Mouse (Mus musculus) liver, adult 2 months (tissue): ENCODE measurements at regions not wholly inside any gene's neighbourhood (a gene's known extent, or its start where the extent isn't known, plus 50 kb on each side); places are given as distances from the start of the nearest gene placed in this dataset.
"Not testable (repeated sequence)": the region's sequence is repeated elsewhere in the genome, so short reads cannot be mapped to it uniquely, and the experiment has no call there.

Source experiments
- DNase-seq: peaks from one replicate; pipeline ENCODE4 v3.0.0-alpha.2; 2011; ENCODE audit warnings: low read depth, low spot score; ENCODE audit errors: extremely low read depth
- H3K27ac ChIP-seq: fragments of 200-500 bp; replicated peaks from 2 replicates; pipeline ENCODE4 v1.5.1; 2012; ENCODE audit warnings: low read depth, mild to moderate bottlenecking, control low read depth, inconsistent platforms, low read length; ENCODE audit not compliant: insufficient read depth
- H3K27me3 ChIP-seq: fragments of 200-500 bp; 2 replicates; pipeline ENCODE4 v1.6.1; 2012; ENCODE audit warnings: mild to moderate bottlenecking, moderate library complexity, low read length, inconsistent platforms; ENCODE audit not compliant: control insufficient read depth, insufficient read depth
- H3K36me3 ChIP-seq: fragments of 200-500 bp; 2 replicates; pipeline ENCODE4 v1.6.1; 2012; ENCODE audit warnings: low read length, inconsistent platforms; ENCODE audit not compliant: control insufficient read depth, insufficient read depth
- H3K4me1 ChIP-seq: fragments of 200-500 bp; 2 replicates; pipeline ENCODE4 v1.6.1; 2011; ENCODE audit warnings: low read length; ENCODE audit not compliant: control insufficient read depth, insufficient read depth
- H3K4me3 ChIP-seq: fragments of 200-500 bp; 2 replicates; pipeline ENCODE4 v1.5.1; 2011; ENCODE audit warnings: low read depth, mild to moderate bottlenecking, control low read depth, low read length, moderate library complexity; ENCODE audit not compliant: insufficient read depth
- H3K79me2 ChIP-seq: fragments of 200-500 bp; 2 replicates; pipeline ENCODE4 v1.6.1; 2012; ENCODE audit warnings: inconsistent platforms, mild to moderate bottlenecking, low read length, moderate library complexity; ENCODE audit not compliant: control insufficient read depth, insufficient read depth
- H3K9ac ChIP-seq: fragments of 200-500 bp; 2 replicates; pipeline ENCODE4 v1.6.1; 2012; ENCODE audit warnings: low read depth, mild to moderate bottlenecking, control low read depth, inconsistent platforms, low read length
- CTCF ChIP-seq: fragments of 200-500 bp; IDR thresholded peaks from 2 replicates; pipeline ENCODE4 v1.5.1; 2011; ENCODE audit warnings: low read depth, low read length, control low read depth
- POLR2A ChIP-seq: fragments of 200-500 bp; IDR thresholded peaks from 2 replicates; pipeline ENCODE4 v1.6.1; 2011; ENCODE audit warnings: low read length, control low read depth; ENCODE audit not compliant: insufficient read depth; ENCODE audit errors: extremely low read depth
- WGBS: fragments of 180-500 bp; shearing (Covaris S2); methylation state at CpG from one replicate; pipeline ENCODE4 v1.1.7; 2018; 5-methylcytosine and 5-hydroxymethylcytosine counted together

- no peak for DNase-seq
- no peaks in the 10 kb centered on the region for H3K36me3 ChIP-seq
- no peak overlapping the region for H3K4me3 ChIP-seq
- H3K9ac ChIP-seq, result no peak overlapping the region
- WGBS, result 90% methylated on average over 1 of the region's 1 CpGs
- no peak overlapping the region for H3K27ac ChIP-seq
- no peaks in the 10 kb centered on the region for H3K27me3 ChIP-seq
- H3K79me2 ChIP-seq, result no peaks in the 10 kb centered on the region
- H3K4me1 ChIP-seq, result no peaks in the 10 kb centered on the region
- TF ChIP-seq POLR2A (no peak), CTCF (no peak)
These were observed 168.5 kb upstream of the Pgr start for GRCm38 (mm10) chr9:8731141-8731540.

DNA sequence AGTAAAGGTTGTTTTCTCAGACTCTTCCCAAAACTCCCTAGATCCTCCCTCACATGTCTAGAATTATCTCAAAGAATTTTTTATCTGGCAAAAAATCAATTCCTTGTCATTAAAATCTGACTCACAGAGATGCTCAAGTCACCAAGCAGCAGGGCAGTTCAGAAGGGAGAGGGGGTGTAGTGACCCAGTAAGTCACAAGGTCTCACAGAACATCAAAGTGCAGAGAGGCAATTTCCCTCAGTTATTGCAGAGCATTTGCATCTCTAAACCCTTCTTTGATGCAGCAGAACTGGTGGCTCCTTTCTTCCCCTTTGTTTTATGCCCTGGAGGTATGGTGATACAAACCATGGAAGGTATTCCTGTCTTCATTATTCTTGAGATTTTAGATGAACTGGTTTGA is 166.1 kb upstream of the Pgr start:
- Histone ChIP-seq H3K27ac (no peak overlapping the region), H3K79me2 (no peaks in the 10 kb centered on the region), H3K27me3 (no peaks in the 10 kb centered on the region), H3K36me3 (no peaks in the 10 kb centered on the region), H3K4me1 (no peaks in the 10 kb centered on the region), H3K9ac (no peak overlapping the region), H3K4me3 (no peak overlapping the region)
- no peak for DNase-seq
- TF ChIP-seq CTCF, result no peak
- TF ChIP-seq POLR2A, result no peak

DNA sequence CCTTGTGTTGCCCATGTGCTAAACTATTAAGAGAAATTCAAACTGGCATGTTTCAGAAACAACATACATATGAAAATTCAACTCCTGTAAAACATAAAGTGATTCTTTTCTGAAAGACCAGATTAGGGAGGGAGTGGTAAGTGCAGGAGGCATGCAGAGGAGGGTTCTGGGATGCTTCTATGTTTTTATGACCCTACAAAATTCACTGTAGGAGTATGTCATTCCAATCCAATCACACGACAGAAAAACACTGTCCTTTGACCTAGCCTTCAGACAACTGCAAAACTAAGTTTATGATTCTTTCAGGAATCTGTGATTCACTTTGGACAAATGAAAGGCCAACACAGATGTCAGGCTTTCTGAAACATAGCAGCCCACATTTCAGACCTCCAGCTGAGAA is 159.4 kb upstream of the Pgr start:
- DNase-seq, result no peak
- Histone ChIP-seq H3K27me3 (no peaks in the 10 kb centered on the region), H3K4me1 (no peaks in the 10 kb centered on the region), H3K27ac (no peak overlapping the region), H3K79me2 (no peaks in the 10 kb centered on the region), H3K9ac (no peak overlapping the region), H3K4me3 (no peak overlapping the region), H3K36me3 (no peaks in the 10 kb centered on the region)
- 51% methylated on average over 1 of the region's 1 CpGs for WGBS
- TF ChIP-seq CTCF, result no peak
- TF ChIP-seq POLR2A, result no peak

- no peak for DNase-seq
- H3K79me2 ChIP-seq, result no peaks in the 10 kb centered on the region
These were observed 149.8 kb upstream of the Pgr start for GRCm38 (mm10) chr9:8749878-8750277.

GRCm38 (mm10) chr9:8760876-8761275 is 138.8 kb upstream of the Pgr start:
- no peaks in the 10 kb centered on the region for H3K27me3 ChIP-seq
- no peak overlapping the region for H3K9ac ChIP-seq
- no peak overlapping the region for H3K4me3 ChIP-seq
- TF ChIP-seq POLR2A, result no peak
- TF ChIP-seq CTCF, result no peak
- 44% methylated on average over 1 of the region's 1 CpGs for WGBS
- H3K4me1 ChIP-seq, result no peaks in the 10 kb centered on the region
- DNase-seq, result no peak
- H3K36me3 ChIP-seq, result no peaks in the 10 kb centered on the region
- no peaks in the 10 kb centered on the region for H3K79me2 ChIP-seq
- no peak overlapping the region for H3K27ac ChIP-seq

More at GRCm38 (mm10) chr9:8749878-8750277, 149.8 kb upstream of the Pgr start:
- Histone ChIP-seq H3K9ac (no peak overlapping the region), H3K4me1 (no peaks in the 10 kb centered on the region), H3K36me3 (no peaks in the 10 kb centered on the region), H3K27me3 (no peaks in the 10 kb centered on the region), H3K4me3 (no peak overlapping the region), H3K27ac (no peak overlapping the region)
- TF ChIP-seq POLR2A (no peak), CTCF (no peak)
- WGBS, result 61% methylated on average over 2 of the region's 2 CpGs

GRCm38 (mm10) chr9:8769398-8769797 is 130.2 kb upstream of the Pgr start:
- not testable (repeated sequence) for H3K79me2 ChIP-seq, H3K4me1 ChIP-seq, H3K36me3 ChIP-seq, DNase-seq, H3K27ac ChIP-seq, H3K9ac ChIP-seq, H3K4me3 ChIP-seq, H3K27me3 ChIP-seq
